Mouse (Mus musculus): ENCODE data around the gene Prr7. TPM values are rescaled to one million over a fixed set of nuclear protein-coding genes. Genes with fewer than 3 reads are reported as not detected.
A peak's percentile ranks its signal among the peaks of the same experiment; 100 is the strongest.

The Prr7 gene
- polyA plus RNA-seq, 1 experiment from 2014 or later, result 6.7 TPM

- H3K27me3 ChIP-seq (replicated peaks; ENCODE audit: control insufficient read depth, insufficient read depth, low read length), result no peaks in the 10 kb centered on the region
- DNase-seq (ENCODE audit: low spot score) (no peak), ATAC-seq (no peak)
- peaks cover 24% of the 10 kb centered on the region for H3K4me1 ChIP-seq (ENCODE audit: control insufficient read depth, insufficient read depth, low read length)
- no peak overlapping the region for H3K27ac ChIP-seq (ENCODE audit: low read depth, low read length)
- 88% methylated on average over 7 of the region's 7 CpGs for WGBS
- no peak overlapping the region for H3K4me2 ChIP-seq (ENCODE audit: low read length)
- no peak overlapping the region for H3K9ac ChIP-seq (ENCODE audit: low read length)
- peaks cover 94% of the 10 kb centered on the region for H3K36me3 ChIP-seq (ENCODE audit: control insufficient read depth, insufficient read depth, low read length)
- no peak overlapping the region for H3K4me3 ChIP-seq (ENCODE audit: low read depth, low read length)
- no peaks in the 10 kb centered on the region for H3K9me3 ChIP-seq (replicated peaks; ENCODE audit: control insufficient read depth, low read length)
These were observed 14.9 kb downstream of the Prr7 start for GRCm38 (mm10) chr13:55479008-55479407.

DNA sequence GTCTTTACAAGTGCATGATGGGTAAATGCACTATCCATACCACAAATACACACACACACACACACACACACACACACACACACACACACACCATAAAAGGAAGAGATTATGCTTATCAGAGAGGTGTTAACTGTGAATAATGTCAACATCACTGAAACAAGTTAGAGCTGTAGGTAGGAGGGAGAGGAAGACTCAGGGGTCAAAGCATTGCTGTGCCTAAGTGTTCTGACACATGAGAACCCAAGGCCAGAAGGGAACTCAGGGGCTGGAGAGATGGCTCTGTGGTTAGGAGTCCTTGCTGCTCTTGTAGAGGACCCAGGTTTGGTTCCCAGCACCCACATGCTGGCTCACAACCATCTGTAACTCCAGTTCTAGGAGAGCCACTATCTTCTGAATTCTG lies 15.9 kb downstream of the Prr7 start:
- no peak for DNase-seq (ENCODE audit: low spot score)
- H3K4me2 ChIP-seq (ENCODE audit: low read length), result no peak overlapping the region
- H3K36me3 ChIP-seq (ENCODE audit: control insufficient read depth, insufficient read depth, low read length), result peaks cover 86% of the 10 kb centered on the region
- H3K4me1 ChIP-seq (ENCODE audit: control insufficient read depth, insufficient read depth, low read length), result peaks cover 24% of the 10 kb centered on the region
- H3K27ac ChIP-seq (ENCODE audit: low read depth, low read length), result no peak overlapping the region
- no peak overlapping the region for H3K9ac ChIP-seq (ENCODE audit: low read length)
- ATAC-seq, result no peak
- H3K9me3 ChIP-seq (replicated peaks; ENCODE audit: control insufficient read depth, low read length), result no peaks in the 10 kb centered on the region
- H3K27me3 ChIP-seq (replicated peaks; ENCODE audit: control insufficient read depth, insufficient read depth, low read length), result no peaks in the 10 kb centered on the region
- H3K4me3 ChIP-seq (ENCODE audit: low read depth, low read length), result no peak overlapping the region

DNA sequence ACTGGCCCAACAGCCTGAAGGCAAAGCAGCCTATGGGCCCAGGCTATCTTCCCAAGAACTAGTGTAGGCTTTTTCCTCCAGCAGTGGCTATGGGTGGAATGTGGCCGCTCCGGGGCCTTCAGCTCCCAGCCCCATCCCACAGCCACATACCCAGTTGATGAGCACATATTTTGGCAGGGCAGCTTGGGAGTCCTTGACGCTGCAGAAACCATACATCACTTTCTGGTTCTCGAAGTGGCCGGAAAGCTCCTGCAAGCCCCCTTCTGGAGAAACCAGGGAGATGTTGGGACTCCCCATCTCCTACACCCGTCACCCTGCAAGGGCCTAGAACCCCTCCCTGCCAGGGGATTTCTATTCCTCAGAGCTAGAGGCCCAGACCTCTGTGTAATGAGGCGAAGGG lies 18.5 kb downstream of the Prr7 start:
- Histone ChIP-seq H3K4me2 (ENCODE audit: low read length) (peak overlapping the region; percentile 99; the same call in 1 of the 2 replicates), H3K4me1 (ENCODE audit: control insufficient read depth, insufficient read depth, low read length) (peaks cover 31% of the 10 kb centered on the region), H3K27ac (ENCODE audit: low read depth, low read length) (no peak overlapping the region), H3K9ac (ENCODE audit: low read length) (0 out of 2 replicates have a peak overlapping the region, but pooled peaks have one; percentile 100), H3K27me3 (replicated peaks; ENCODE audit: control insufficient read depth, insufficient read depth, low read length) (no peaks in the 10 kb centered on the region), H3K36me3 (ENCODE audit: control insufficient read depth, insufficient read depth, low read length) (peaks cover 66% of the 10 kb centered on the region), H3K9me3 (replicated peaks; ENCODE audit: control insufficient read depth, low read length) (no peaks in the 10 kb centered on the region), H3K4me3 (ENCODE audit: low read depth, low read length) (peak overlapping the region; percentile 99; the same call in 1 of the 2 replicates)
- 84% methylated on average over 6 of the region's 7 CpGs for WGBS
- DNase-seq (ENCODE audit: low spot score), result no peak
- no peak for ATAC-seq

DNA sequence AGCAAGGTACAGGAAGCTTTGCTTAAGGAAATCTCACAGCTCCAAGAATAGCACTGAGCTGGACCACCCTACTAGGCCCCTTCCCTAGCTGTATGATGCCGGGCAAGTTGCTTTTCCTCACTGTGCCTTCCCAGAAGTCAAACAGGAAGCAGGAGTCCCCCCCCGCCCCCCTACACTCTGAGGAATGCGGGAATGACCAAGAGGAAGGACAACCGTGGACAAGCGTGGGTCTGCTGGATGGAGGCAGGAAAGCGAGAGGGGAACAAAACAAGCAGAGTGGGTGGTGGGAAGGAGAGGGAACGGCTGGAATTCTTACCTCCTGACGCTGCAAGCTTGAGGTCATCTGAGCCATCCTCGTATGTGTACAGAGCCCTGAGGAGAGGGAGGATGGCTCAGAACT lies 19.0 kb downstream of the Prr7 start:
- no peaks in the 10 kb centered on the region for H3K9me3 ChIP-seq (replicated peaks; ENCODE audit: control insufficient read depth, low read length)
- peak overlapping the region; percentile 100 for H3K9ac ChIP-seq (ENCODE audit: low read length)
- H3K4me1 ChIP-seq (ENCODE audit: control insufficient read depth, insufficient read depth, low read length), result peaks cover 32% of the 10 kb centered on the region
- no peaks in the 10 kb centered on the region for H3K27me3 ChIP-seq (replicated peaks; ENCODE audit: control insufficient read depth, insufficient read depth, low read length)
- peak overlapping the region; percentile 100 for H3K27ac ChIP-seq (ENCODE audit: low read depth, low read length)
- 54% methylated on average over 9 of the region's 9 CpGs for WGBS
- ATAC-seq (no peak), DNase-seq (ENCODE audit: low spot score) (no peak)
- H3K4me2 ChIP-seq (ENCODE audit: low read length), result peak overlapping the region; percentile 99
- peak overlapping the region; percentile 99 for H3K4me3 ChIP-seq (ENCODE audit: low read depth, low read length)
- H3K36me3 ChIP-seq (ENCODE audit: control insufficient read depth, insufficient read depth, low read length), result peaks cover 61% of the 10 kb centered on the region

DNA sequence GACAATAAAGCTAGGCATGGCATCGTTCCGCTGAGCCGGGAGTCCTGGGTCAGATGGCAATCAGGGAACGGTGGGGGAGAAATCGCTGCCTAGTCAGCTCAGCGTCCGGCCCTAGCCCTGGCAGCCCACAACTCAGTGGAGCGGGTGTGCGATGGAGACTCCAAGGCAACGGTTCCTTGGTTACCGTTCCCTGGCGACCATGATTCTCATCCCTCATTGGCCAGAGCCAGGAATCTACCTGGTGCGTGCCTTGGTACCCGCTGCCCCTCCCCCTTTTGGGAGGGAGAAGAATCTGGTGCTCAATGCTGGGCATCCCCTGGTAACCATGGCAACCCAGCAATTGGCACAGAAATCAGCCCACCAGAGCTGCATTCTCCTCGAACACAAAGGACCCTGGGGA lies 19.5 kb downstream of the Prr7 start:
- DNase-seq (ENCODE audit: low spot score), result peak; percentile 98
- H3K4me3 ChIP-seq (ENCODE audit: low read depth, low read length), result peak overlapping the region; percentile 99
- peaks cover 56% of the 10 kb centered on the region for H3K36me3 ChIP-seq (ENCODE audit: control insufficient read depth, insufficient read depth, low read length)
- peak overlapping the region; percentile 100 for H3K27ac ChIP-seq (ENCODE audit: low read depth, low read length)
- no peaks in the 10 kb centered on the region for H3K27me3 ChIP-seq (replicated peaks; ENCODE audit: control insufficient read depth, insufficient read depth, low read length)
- peak; percentile 83 for ATAC-seq
- no peaks in the 10 kb centered on the region for H3K9me3 ChIP-seq (replicated peaks; ENCODE audit: control insufficient read depth, low read length)
- H3K4me2 ChIP-seq (ENCODE audit: low read length), result peak overlapping the region; percentile 99
- WGBS, result under 1% methylated on average over 15 of the region's 15 CpGs
- peaks cover 37% of the 10 kb centered on the region for H3K4me1 ChIP-seq (ENCODE audit: control insufficient read depth, insufficient read depth, low read length)
- H3K9ac ChIP-seq (ENCODE audit: low read length), result peak overlapping the region; percentile 100

GRCm38 (mm10) chr13:55484520-55485088 lies 20.5 kb downstream of the Prr7 start:
- Histone ChIP-seq H3K9me3 (replicated peaks; ENCODE audit: control insufficient read depth, low read length) (no peaks in the 10 kb centered on the region), H3K4me2 (ENCODE audit: low read length) (peak overlapping the region; percentile 99), H3K4me1 (ENCODE audit: control insufficient read depth, insufficient read depth, low read length) (peaks cover 38% of the 10 kb centered on the region), H3K27ac (ENCODE audit: low read depth, low read length) (peak overlapping the region; percentile 100), H3K36me3 (ENCODE audit: control insufficient read depth, insufficient read depth, low read length) (peaks cover 46% of the 10 kb centered on the region), H3K4me3 (ENCODE audit: low read depth, low read length) (peak overlapping the region; percentile 99), H3K9ac (ENCODE audit: low read length) (peak overlapping the region; percentile 100), H3K27me3 (replicated peaks; ENCODE audit: control insufficient read depth, insufficient read depth, low read length) (no peaks in the 10 kb centered on the region)
- peak; percentile 52 for DNase-seq (ENCODE audit: low spot score)
- ATAC-seq, result no peak
- 13% methylated on average over 7 of the region's 7 CpGs for WGBS

DNA sequence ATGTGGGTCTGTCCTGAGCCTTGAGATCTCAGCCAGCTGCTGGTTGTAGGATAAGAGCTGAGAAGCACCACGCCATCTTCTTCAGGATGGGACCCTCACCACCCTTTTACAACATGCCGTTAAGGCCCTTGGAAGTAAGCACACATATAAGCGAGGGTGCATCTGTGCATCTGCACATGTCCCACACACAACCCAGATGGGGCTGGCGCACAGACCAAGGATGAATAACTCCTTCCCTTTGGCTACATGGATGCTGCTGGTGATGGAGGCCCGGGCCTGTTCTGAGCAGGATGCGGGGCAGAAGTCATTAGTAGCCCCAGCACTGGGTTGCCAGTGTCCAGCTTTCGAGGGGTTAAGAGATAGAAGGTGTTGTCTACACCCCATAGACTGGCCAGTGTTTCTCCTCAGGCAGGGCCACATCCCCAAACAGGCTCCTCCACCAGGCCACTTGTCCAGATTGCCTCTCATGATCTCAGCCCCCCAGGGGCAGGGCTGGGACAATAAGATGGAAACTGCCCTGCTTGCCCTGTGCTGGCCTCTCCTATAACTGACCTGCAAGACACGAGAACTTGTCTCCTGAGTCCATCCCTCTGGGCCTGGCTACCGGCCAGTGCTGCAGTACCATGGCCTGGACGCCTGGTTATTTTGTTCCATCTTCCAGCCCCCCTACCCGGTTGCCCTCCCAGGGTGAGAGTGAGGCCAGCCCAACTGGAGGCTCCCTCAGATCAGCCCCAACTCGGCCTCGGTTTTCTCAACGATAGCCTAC lies 22.1 kb downstream of the Prr7 start:
- H3K4me3 ChIP-seq (ENCODE audit: low read depth, low read length), result peak overlapping the region; percentile 99
- H3K27ac ChIP-seq (ENCODE audit: low read depth, low read length), result peak overlapping the region; percentile 100
- peaks cover 38% of the 10 kb centered on the region for H3K4me1 ChIP-seq (ENCODE audit: control insufficient read depth, insufficient read depth, low read length)
- WGBS, result 27% methylated on average over 14 of the region's 14 CpGs
- peak overlapping the region; percentile 99 for H3K4me2 ChIP-seq (ENCODE audit: low read length)
- ATAC-seq (no peak), DNase-seq (ENCODE audit: low spot score) (peak; percentile 55)
- H3K27me3 ChIP-seq (replicated peaks; ENCODE audit: control insufficient read depth, insufficient read depth, low read length), result no peaks in the 10 kb centered on the region
- no peaks in the 10 kb centered on the region for H3K9me3 ChIP-seq (replicated peaks; ENCODE audit: control insufficient read depth, low read length)
- H3K36me3 ChIP-seq (ENCODE audit: control insufficient read depth, insufficient read depth, low read length), result peaks cover 30% of the 10 kb centered on the region
- H3K9ac ChIP-seq (ENCODE audit: low read length), result peak overlapping the region; percentile 100

DNA sequence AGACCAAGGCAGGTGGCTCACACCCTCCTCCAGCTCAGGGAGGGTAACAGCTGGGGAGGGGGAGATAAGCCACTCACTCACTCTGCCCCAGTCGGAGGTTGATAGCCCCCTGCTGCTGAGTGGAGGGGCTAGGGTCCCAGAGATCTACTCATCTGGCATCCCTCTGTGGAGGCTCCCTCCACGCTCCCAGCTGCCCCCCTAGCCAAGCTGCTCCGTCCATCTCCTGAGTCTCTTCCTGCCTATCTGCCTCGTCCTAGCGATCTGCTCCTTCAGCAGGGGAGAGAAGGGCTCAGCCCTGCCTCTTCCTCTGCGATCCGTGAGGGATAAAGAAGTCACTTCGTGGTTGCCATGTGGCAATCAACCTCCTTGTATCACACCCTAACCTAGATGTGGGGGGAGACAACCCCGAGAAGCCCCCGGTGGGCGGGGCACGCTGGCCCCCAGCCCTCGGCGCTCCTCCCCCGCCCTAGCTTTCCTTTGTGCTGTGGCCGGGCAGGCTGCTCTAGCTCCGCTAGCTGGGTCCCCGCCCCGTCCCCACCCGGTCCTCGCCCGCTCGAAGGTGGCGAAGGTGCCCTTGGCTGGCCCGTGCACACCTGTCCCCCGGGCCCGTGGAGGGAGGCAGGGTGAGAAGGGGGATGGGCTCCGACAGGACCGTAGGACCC lies 23.0 kb downstream of the Prr7 start:
- H3K9ac ChIP-seq (ENCODE audit: low read length), result peak overlapping the region; percentile 100
- no peaks in the 10 kb centered on the region for H3K27me3 ChIP-seq (replicated peaks; ENCODE audit: control insufficient read depth, insufficient read depth, low read length)
- ATAC-seq (peak; percentile 40), DNase-seq (ENCODE audit: low spot score) (peak; percentile 68)
- no peaks in the 10 kb centered on the region for H3K9me3 ChIP-seq (replicated peaks; ENCODE audit: control insufficient read depth, low read length)
- H3K4me3 ChIP-seq (ENCODE audit: low read depth, low read length), result peak overlapping the region; percentile 99
- peaks cover 21% of the 10 kb centered on the region for H3K36me3 ChIP-seq (ENCODE audit: control insufficient read depth, insufficient read depth, low read length)
- peaks cover 38% of the 10 kb centered on the region for H3K4me1 ChIP-seq (ENCODE audit: control insufficient read depth, insufficient read depth, low read length)
- under 1% methylated on average over 19 of the region's 29 CpGs for WGBS
- peak overlapping the region; percentile 99 for H3K4me2 ChIP-seq (ENCODE audit: low read length)
- H3K27ac ChIP-seq (ENCODE audit: low read depth, low read length), result peak overlapping the region; percentile 100

Measured in forebrain, embryonic 14.5 days (tissue).